Mouse (Mus musculus): ENCODE measurements around the gene Apol7c.
"Not testable (repeated sequence)": the region's sequence is repeated elsewhere in the genome, so short reads cannot be mapped to it uniquely, and the experiment has no call there.

Gene Apol7c

DNA sequence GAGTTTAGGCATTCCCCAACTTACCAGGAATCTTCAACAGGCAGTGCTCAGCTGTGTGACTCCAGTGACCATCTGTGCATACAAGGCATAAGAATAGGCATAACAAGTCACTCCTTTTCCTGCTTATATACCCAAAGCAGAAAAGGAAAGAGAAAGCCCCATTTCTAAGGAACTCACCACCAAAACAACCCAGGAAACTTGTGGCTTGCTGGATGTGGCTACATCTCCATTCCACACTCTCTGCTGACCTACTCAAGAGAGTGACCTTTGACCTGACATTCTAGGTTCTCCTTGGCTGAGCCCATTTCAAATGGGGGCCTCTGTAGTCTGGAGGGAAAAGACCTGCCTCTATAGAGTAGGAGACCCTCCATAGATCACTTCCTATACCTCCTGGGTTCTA lies at the start of gene Apol7c:
Apol7c (minus strand) TSS at position 101 of the 400 bp plus-strand sequence.
- no peak for DNase-seq

GRCm38 (mm10) chr15:77581681-77582080 lies 48.6 kb upstream of the Apol7c start:
- DNase-seq = no peak

DNA sequence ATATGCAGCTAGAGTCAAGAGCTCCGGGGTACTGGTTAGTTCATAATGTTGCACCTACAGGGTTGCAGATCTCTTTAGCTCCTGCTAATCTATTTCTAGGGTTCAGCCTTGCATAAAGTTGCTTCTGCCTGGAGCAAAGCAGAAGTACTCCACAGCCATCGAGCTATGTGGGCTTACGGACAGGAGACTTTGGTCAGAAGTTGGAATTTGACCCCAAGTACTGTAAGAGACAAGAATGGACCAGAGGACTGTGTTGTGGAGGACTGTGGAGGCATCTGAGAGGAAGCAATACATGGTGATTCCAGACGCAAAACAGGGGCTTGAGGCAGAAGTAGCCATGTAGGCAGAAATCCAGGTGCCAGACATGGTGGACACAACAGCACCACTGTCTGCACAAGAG lies 46.2 kb upstream of the Apol7c start:
- DNase-seq = no peak

DNA sequence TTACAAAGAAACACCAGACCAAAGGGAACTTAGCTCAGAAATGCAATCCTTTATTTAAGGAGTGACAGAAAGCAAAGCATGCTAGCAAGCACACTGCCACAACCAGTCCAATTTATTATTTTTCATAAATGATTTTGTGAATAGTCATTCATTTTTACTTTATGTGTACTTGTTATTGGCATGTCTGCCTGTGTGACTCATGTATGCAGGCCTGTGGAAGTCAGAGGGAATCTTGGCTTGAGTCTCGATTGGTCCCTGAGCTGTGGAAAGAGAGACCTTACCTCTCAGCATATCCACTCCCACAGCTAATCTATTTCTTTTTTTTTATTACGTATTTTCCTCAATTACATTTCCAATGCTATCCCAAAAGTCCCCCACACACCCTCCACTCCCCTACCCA lies 45.7 kb upstream of the Apol7c start:
- no peak for DNase-seq

- no peak for DNase-seq
These were observed 30.1 kb upstream of the Apol7c start for GRCm38 (mm10) chr15:77563219-77563618.

GRCm38 (mm10) chr15:77561792-77562191 lies 28.7 kb upstream of the Apol7c start, which contains the start of gene 1700025B11Rik:
Gene 1700025B11Rik, minus strand, starts transcription at chr15:77561892.
- no peak for DNase-seq

DNA sequence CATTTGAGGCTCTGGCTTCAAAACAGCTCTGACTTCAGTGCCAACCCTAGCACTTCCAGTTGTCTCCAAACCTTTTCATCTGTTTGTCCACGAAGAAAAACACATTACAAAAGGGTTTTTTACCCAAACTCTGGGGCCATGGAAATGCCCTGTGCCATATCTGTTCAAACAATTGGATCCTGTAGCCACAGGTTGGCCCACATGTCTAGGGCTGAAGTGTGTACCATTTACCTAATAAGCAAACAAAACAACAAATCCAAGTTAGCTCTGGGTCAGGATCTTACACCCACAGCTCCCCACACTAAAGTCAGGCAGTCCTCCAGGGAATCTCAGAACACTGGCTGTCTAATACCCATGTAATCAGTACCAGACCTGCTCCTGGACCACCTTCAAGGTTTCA lies 6.1 kb upstream of the Apol7c start:
- not testable (repeated sequence) for DNase-seq

- peak; percentile 25 to 32 for DNase-seq
These were observed 9.8 kb downstream of the Apol7c start for GRCm38 (mm10) chr15:77523186-77523843.

GRCm38 (mm10) chr15:77520596-77520995 lies 12.5 kb downstream of the Apol7c start:
- DNase-seq = not testable (repeated sequence)

- not testable (repeated sequence) for DNase-seq
These were observed 25.1 kb downstream of the Apol7c start, which contains the start of gene Apol11a for GRCm38 (mm10) chr15:77507966-77508365. Gene Apol11a, plus strand, starts transcription at chr15:77508271.

- DNase-seq = not testable (repeated sequence)
These were observed 38.4 kb downstream of the Apol7c start for GRCm38 (mm10) chr15:77494694-77495093.

DNA sequence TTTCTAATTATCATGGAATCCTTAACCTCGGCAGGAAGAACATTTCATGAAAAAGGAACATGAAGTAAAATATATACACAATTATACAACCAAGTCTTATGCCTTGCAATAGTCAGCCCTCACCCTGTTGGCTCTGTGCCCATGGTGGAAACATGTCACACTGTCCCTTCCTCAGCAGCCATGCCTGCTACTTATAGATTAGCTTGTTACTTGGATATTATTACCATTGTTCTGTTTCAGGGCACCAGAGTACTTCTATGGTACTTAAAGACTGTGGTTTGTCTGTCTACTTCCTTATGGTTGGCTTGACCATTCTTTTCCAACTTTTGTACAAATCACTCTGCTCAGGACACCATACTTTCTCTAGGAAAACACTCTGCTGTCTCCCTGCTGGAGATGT lies 39.9 kb downstream of the Apol7c start:
- DNase-seq = not testable (repeated sequence)

GRCm38 (mm10) chr15:77482140-77482794 lies 50.8 kb downstream of the Apol7c start:
- no peak for DNase-seq

- DNase-seq = not testable (repeated sequence)
These were observed 56.4 kb downstream of the Apol7c start, which contains the start of gene Apol10a for GRCm38 (mm10) chr15:77476693-77477092. Gene Apol10a, plus strand, starts transcription at chr15:77477047.

All from cerebellum, postnatal 36 days (tissue).